Mouse (Mus musculus) cerebellum, adult 18-20 months (tissue): ENCODE results near the gene Rtkn2.
A peak's percentile ranks its signal among the peaks of the same experiment; 100 is the strongest.
"Not testable (repeated sequence)": the region's sequence is repeated elsewhere in the genome, so short reads cannot be mapped to it uniquely, and the experiment has no call there.

ENCODE experiments used
- DNase-seq, 2 experiments: peaks; one replicate each; pipeline ENCODE4 v3.0.0; 2021

Rtkn2 gene

DNA sequence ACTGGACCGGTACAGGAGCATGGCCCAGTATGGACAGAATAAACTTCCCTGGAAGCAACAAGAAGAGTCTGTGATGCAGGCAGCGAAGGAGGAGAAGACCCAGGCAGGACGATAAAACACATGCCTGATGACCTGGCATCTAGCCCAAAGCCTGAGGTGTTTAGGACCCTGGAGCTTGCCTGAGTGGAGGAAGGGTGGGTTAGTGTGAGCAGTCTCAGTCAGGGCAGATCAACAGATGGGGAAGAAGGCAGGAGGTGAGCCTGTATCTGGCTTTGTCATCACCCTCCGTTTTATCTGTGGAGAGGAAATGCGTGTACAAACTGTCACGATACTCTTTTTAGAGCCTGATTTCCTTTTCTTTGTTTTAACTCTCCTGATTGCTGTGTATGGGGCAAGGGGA is 102.3 kb downstream of the Rtkn2 start:
- no peak for DNase-seq

DNA sequence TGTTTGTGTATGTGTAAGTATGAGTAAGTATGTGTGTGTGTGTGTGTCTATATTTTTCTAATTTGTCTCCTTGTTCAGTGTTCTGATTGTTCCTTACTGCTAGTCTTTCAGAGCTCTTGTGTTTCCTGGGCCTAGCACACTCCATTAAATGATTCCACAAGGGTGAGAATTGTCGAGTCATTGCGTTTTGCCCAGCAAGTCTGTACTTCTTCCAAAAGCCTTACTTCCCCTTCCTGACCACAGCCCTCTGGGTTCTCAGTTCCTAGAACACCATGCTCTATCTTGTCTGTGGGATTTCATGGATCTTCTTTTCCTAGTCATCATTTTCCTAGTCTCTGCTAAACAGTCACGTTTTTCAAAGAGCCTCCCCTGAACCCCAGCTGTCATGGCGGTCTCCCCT is 106.2 kb downstream of the Rtkn2 start:
- DNase-seq, result no peak

DNA sequence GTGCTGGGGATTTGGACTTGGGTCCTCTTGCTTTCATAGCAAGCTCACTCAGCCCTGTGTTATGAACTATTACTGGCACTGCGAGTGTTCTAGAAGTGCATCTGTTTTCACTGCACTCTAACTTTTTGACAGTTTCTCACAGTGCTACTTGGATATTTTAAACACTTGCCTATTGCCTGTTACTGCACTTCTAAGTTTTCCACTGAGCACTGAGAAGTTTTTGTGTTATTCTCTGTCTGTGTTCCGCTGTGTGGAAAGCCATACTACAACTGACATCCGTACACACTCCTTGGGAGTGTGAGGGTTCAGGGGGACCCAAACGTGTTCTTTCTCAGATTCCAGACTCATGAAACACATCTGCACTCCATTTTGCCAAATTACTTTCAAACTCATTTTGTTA is 107.6 kb downstream of the Rtkn2 start:
- DNase-seq, result no peak

DNA sequence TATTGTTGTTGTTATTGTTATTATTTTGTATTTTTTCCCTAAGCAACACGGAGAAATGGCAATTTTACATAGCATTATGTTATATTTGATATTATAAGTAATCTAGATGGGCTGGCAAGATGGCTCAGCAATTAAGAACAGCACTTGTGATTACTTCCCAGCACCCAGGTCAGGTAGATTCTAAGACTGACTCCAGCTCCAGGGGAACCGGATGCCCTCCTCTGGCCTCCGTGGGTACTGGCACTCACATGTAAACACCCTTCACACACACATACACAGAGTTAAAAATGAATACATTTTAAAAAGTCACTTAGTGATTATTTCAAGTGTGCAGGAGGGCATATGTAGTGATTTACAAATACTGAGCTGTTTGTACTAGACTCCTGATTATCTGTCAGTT is 108.4 kb downstream of the Rtkn2 start:
- DNase-seq, result no peak

DNA sequence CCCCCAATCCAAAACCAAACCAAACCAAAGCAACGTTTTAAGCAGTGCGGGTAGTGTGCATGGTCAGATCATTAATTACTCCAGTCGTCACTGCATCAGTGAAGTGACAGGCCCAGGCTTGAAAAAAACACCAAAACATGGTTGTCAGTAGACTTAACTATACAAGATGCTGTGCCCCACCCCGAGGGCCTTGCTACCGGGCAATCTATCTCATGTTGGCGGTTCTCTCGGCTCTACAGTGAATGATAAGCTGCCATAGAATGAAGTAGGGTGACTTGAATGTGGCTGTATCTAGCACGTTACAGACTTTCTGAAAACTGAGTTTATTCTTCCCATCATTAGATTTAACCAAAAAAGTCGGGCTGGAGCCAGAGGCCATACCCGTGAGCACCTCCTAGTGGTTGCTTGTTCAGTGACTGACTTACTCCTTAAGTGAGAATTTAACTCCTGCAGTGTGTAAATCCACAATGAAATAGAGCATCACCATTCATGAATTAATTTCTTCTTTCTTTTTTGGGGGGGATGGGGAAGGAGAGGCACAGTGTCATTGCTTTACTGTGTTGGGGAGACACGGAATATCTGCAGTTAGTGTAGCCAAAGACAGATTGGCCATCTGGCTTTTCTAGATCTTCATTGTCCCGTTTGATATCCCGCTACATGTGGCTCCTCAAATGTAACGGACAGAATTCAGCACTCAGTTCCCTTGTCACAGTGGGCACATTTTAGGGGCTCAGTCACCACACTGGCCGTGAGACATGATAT is 110.2 kb downstream of the Rtkn2 start:
- peak in 1 of 2 experiments; percentile 13 for DNase-seq

DNA sequence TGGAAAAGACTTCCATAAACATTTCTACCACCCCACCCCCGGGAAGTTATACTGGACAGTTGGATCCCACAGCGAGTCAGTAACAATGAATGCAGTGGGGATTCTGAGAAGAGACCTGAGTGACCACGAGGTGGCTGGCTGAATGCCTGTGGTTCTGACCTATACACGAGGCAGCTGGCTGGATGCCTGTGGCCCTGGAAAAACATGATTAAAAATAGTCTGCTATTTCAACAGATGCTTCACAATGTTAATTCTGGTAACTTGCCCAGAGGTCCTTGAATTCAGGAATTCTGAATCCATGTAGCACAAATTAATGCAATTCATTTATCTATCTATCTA is 110.8 kb downstream of the Rtkn2 start:
- peak; percentile 73 to 75 for DNase-seq

DNA sequence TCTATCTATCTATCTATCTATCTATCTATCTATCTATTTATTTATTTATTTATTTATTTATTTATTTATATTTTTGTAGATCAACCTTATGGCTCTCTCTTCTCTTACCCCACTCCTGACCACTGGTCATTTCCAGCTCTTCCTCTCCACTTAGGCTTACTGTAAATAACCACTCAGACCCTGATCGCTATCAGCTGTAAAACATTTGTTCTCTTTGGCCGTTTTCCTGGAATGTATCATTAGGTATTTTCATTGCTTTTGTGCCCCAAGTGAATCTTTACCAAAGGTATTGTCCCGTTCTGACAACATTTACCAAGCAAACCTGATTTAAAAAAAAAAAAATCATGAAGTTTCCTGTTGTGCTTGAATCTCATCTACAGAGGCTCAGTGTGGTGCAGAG is 111.2 kb downstream of the Rtkn2 start:
- DNase-seq, result no peak

DNA sequence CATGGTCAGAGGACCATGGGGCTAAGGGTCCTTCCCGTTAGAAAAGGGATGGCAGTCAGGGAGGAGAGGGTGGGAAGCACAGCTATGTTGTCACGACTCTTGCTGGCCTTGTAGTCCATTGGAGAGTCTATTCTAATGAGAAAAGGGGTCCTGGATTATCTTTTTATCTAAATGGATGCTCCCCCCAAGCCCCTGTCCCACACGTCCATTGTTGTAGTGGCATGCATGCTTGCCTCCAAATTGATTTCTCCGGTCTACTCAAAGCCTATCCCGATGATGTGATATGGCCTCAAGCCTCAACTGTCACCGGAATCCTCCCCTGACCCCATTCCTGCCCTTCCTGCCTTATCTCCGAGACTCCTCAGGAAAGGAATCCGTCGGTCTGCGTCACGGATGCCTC is 111.6 kb downstream of the Rtkn2 start:
- no peak for DNase-seq

DNA sequence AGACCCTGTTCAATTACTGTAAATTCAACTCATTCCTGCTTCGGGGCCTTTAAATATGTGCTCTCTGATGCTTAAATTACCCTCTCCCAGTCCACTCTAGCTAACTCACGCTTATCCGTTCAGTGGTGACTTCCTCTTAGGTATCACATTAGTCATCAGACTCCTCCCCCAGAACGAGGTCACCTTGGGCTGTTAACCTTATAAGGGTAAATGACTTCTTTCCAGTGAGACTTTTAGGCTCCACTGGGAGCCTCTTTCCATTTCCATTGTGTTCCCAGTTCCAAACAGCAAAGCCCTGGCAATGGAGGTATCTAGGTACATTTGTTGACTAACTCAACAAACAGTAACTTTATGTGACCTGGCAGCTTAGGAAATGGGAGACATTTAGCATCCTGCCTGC is 112.5 kb downstream of the Rtkn2 start:
- DNase-seq, result no peak

DNA sequence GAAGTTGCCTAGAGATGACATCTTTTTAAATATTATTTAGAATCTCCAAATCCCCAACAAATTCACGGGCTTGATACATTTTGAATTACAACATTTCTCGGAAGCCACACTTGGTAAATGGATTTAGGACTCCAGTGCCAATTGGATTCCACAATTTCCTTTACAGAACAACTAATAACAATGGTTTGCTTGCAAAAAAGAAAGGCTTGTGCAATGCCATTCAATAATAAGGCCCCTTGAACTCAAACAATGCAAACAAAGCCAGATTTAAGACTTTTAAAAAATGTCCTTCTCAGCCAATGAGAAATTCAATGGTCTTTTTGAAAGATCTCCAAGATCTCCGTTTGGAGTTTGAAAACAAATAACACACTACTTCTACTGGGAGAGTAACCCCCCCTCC is 114.1 kb downstream of the Rtkn2 start:
- DNase-seq, result no peak

DNA sequence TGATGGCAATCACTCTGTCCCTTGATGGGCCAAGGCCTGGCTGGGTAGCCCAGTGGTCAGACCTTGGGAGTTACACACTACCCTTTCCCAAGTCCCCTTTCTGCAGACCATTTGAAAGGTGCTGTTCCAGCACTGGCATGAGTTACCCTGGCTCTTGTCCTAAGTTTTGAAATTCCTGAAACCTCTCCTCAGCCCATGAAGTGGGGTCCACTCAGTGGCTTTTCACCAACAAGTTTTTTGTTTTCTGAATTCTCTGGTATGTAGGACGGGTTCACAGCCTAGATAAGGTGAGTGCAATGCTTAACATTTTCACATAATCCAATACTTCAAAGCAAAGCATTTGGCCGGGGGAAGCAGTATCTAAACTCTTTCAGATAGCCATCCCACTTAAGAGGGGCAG is 115.8 kb downstream of the Rtkn2 start:
- DNase-seq, result no peak

DNA sequence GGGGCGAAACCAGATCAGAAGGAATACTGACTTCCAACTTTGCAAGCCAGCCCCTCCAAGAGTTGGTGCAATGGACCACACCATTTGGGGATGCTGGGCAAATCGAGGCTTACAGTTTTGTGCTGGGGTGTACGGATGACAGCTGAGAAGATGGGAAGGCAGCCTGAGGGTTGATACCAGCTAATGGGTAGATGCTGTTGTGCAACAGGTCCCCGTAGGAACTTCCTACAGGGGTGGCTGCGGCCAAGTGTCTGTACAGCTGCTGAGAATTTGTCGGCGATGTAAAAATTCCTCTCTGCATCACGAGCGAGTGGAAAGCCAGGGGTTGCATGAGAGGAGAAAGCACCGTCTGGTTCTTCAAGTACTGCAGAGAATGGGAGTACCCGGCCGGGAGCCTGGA is 117.0 kb downstream of the Rtkn2 start:
- no peak for DNase-seq

DNA sequence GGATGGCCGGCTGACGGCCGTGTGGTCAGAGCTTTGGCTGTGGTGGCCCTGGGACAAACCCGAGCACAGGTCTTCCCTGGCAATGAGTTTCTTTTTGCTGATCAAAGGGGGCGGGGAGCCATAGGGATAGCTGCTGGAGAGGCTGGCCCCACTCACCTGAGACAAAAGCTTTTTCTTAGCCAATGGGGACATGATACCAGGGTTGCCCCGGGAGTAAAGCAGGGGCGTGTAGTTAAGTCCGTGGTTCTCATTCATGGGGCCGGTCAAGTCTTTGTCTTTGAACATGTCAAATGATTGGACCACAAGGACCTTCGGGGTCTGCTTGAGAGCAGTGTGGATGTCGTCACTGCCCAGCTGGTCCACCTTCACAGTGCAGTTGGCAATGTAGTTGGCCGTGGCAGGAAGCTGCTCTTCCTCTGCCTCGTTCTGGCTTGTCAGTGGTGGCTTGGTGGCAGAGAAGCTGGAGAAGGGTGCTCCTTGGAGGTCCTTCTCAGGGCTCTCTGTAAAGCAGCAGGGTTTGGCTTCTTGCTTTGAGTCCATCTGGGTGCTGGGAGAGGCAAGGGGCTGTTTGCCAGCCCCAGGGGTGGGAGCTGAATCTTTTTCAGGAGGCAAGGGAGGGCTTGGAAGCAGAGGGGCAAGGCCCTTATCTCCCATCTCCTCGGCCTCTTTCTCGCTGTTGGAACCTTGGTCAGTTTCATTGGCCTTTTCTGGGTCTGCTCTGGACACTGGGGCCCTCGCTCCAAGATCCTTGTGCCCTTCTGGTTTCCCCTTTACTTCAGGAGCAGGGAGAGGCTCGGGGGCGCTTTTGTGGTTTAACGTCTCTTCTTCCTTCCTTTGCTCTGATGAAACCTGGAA is 118.7 kb downstream of the Rtkn2 start:
- DNase-seq, result no peak

DNA sequence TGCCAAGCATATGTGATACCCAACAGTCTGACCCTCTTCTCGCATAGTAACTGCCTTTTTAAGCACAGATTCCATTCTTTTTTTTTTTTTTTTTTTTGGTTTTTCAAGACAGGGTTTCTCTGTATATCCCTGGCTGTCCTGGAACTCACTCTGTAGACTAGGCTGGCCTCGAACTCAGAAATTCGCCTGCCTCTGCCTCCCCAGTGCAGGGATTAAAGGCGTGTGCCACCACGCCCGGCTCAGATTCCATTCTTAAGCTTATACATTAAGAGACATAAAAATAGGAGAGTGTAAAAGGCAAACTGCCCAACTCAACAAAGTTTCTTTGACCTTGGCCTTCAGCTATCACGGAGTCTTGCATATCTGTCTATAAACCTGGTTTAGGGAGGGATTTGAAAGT is 120.4 kb downstream of the Rtkn2 start:
- not testable (repeated sequence) for DNase-seq

DNA sequence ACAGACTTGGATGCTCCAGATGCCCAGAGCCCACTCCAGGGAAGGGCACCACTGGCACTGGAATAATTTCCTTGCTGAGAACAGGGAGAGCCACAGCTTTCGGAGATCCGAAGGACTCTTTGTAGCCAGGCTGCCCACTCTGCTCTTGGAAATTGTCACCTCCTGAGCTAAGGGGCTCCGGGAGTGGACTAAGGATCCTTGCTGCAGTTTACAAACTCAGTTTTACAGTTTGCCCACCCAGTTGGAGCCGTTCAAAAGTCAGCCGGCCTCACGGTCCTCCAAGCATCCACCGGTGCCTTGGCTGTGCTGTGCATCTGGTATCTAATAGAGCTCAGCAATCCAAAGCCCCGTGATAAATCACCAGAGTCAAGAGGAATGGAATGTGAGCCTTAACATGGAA is 121.1 kb downstream of the Rtkn2 start:
- DNase-seq, result no peak

DNA sequence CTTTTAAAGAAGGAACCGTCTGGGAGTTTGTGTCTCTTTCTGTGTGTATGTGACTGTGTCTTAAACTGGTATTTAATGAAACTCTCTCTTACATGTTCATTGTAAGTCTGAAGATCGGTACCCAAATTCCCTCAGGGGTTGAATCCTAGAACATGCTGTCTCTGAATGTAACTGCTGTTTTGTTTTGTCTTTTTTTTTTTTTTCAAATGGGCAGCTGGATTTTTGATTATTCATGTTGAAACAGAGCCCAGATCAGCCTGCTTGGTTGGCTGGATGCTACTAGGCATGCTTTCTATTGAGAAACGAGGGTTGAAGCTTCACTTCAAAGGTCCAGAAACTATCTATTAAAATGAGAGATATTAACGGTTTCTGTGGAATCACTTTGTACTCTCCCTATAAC is 121.9 kb downstream of the Rtkn2 start:
- DNase-seq, result no peak

DNA sequence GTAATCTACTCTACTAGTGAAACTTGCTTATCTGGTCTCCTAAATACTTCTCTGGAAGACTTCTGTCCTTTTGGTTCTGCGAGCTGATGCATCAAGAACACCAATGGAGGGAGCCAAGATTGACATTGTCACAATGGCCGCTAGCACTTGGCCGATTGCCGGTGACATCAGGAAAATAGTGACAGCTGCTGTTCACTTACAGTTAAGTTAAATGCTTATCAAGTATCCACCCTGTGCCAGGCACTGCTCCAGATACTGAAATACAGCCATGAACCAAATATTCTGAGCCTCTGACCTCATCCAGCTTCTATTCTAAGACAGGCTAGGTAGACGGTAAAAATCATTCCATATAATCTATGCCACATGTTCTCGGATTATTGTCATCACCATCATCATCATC is 123.2 kb downstream of the Rtkn2 start:
- DNase-seq, result no peak

DNA sequence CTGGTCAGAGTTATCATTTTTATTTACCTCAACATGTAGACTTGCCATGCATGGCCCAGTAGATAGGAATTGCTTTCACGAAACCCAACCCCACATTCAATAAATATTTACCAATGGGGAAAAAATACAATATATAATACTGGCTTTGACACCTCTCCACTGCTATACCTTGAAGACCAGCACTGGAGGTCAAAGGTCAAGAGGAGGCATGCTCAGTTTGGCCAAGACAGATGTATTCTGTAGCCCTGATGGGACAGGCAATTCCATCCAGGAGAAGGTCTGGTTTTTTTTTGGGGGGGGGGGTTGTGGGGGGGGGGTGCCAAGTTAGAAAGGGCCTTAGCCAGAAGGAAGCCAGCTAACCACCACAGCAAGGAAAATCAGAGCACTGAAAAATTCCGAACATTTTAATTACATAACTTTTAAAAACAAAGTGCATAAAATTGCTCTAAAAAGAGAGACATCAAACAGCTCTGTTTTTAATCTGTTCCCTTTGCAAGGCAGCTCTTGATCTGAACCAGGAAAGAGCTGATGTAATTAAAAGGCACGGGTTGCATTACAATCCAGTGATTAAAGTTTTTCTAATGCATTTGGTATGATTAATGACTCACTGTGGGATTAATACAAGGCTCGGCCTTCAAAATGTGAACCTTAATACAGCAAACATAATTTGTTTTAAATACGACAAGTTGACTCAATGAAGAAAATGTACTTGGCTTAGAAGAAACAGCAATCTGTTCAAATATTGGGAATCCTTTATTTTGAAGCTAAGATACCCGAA is 123.9 kb downstream of the Rtkn2 start:
- no peak for DNase-seq

DNA sequence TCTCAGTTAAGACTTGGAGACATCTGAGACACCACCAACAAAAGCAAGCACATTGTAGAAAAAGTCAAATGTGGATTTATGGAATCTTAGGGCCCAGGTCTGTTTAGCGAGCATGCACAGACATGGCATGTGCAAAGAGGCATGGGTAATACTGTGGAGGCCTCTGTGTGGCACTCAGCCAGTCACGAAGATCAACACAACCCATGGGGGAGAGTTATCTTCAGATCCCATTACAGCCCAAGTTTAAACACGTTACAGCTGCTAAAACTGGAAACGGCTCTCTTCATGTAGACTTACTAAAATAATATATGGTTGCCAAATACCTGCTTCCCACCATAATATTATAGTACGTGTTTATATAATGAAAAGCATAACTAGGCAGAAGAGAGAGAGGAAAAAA is 124.6 kb downstream of the Rtkn2 start:
- DNase-seq, result no peak

DNA sequence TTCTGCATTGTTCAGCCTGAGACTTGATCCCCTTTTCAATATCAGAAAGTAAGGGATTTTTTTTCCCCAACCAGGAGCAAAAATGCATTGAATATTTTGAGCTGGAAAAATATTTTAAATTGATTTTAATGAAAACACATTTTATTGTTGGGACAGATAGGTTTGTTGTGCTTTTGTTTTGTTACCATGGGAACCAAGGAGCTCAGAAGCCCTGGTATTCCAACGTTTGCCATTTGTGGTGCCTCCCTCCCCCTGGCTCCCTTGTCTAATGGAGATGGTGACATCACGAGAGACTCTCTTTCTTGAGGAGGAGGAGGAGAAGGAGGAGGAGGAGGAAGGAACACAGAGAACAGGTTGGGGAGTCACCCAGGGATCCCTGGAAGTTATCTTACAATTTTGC is 125.1 kb downstream of the Rtkn2 start:
- DNase-seq, result no peak

DNA sequence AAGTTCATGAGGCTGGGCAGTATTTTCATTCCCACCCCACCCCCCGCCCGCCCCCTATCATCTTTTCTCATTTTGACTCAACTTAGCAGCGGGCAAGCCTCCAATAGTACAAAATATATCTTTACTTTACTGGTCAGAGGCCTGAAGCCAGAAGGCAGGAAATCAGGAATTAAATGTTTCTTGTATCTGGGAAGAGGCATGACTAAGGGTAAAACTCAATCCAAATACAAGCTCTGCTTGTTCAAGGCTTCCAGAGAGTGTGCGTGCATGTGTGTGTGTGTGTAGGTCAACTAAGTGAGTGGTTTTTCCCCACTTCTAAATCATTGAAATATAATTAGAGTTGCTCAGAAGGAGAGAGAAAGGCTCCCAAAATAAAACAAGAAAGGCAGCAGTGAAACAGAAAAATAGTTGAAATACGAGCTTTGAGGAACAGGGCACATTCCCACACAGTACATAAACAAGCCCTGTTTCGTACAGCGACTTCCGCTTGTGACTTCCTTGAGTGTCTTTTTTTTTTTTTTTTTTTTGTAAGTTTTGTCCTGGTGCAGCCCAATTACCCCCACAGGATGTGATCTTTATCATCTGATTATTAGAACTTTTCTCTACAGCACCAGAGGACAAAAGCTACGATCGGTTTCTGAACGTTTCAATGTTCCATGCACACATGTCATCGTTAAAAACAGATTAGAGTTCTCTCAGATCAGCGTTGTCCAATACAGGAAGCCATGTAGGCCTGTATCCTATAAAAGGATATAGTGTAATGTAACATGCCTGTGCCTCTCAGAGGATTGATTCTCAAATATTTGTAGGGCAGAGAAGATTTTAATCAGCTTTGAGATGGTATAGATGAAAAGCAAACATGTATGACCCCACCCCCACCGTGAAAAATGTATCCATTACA is 125.8 kb downstream of the Rtkn2 start:
- DNase-seq, result no peak

DNA sequence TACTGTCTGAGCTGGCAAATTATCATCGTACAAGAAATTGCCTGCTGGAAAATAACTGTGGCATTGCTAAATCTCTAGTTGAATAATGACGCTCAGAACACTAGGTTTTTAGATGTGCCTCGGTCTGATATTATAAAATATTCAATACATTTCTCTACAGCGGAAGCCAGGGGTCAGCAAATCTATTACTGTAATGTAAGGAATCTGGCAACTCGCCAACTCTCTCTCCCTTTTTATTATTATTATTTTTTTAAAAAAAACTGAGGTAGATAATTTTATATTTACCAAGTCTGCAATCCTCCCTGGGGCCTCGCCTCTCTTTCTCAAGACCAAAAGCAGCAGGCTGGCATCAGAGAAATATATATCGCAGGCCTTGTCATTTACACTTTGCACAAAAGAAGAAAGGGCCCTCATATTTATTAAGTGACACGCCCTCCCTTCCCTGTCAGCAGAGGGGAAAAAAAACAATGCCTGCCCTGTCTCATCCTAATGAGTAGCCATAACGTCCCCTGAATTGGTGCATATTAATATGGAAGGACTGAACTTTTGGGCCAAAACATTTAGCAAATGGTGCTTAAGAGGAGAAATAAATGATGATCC is 127.1 kb downstream of the Rtkn2 start:
- no peak for DNase-seq
